Mouse (Mus musculus): ENCODE data around the gene Gle1. TPM values are rescaled to one million over a fixed set of nuclear protein-coding genes. Genes with fewer than 3 reads are reported as not detected.

Gle1 gene
- total and polyA plus RNA-seq, 2 experiments from 2014 or later = 57.4 to 62.3 TPM

DNA sequence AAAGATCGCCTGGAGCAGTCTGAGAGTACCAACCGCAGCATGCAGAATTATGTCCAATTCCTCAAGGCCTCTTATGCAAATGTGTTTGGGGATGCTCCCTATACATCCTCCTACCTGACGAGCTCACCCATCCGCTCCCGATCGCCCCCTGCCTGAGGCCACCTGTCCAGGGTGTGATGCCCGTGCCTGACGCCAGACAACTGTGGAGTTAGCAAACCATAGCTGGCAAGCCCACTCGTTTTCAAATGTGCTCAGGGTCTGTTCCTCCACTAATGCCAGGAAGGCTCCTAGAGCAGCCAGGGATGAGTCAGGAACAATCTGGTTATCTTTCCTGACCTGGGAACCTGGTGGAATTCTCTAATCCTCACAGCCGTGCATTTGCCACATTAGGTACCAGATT lies 4.7 kb upstream of the Gle1 start:
- Histone ChIP-seq H3K9ac (no peak overlapping the region), H3K27ac (ENCODE audit: low read depth, low read length) (no peak overlapping the region), H3K4me2 (ENCODE audit: low read depth) (no peak overlapping the region), H3K27me3 (ENCODE audit: insufficient read depth, low read length) (no peaks in the 10 kb centered on the region), H3K4me3 (ENCODE audit: low read depth, low read length) (no peak overlapping the region), H3K4me1 (ENCODE audit: insufficient read depth) (no peaks in the 10 kb centered on the region), H3K9me3 (ENCODE audit: low read length) (no peaks in the 10 kb centered on the region), H3K36me3 (ENCODE audit: insufficient read depth) (peaks cover 48% of the 10 kb centered on the region)
- DNase-seq (no peak), ATAC-seq (no peak)
- WGBS = 77% methylated on average over 10 of the region's 10 CpGs
- no peak for TF ChIP-seq CTCF (IDR thresholded peaks at IDR 0.05; ENCODE audit: low read depth)

DNA sequence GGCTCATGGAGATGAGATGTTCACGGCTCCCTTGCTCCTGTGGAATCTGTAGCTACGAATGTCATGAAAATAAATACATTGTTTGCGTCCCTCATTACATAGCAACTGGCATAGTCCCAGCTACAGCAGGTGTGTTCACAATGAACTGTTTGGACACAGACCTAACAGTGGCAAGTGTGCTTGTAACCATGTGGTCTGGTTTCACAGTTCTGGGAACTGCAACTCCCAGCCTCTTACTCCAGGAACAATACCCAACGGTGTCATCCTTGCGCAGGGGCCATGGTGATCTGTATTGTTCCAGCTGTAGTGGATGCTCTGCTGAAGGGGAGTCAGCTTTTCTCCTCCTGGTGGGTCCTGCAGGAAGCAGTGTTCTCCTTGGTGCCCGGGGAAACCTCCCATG lies 4.0 kb upstream of the Gle1 start:
- Histone ChIP-seq H3K4me3 (ENCODE audit: low read depth, low read length) (no peak overlapping the region), H3K36me3 (ENCODE audit: insufficient read depth) (peaks cover 42% of the 10 kb centered on the region), H3K4me1 (ENCODE audit: insufficient read depth) (peaks cover 5% of the 10 kb centered on the region), H3K4me2 (ENCODE audit: low read depth) (no peak overlapping the region), H3K27me3 (ENCODE audit: insufficient read depth, low read length) (no peaks in the 10 kb centered on the region), H3K9me3 (ENCODE audit: low read length) (no peaks in the 10 kb centered on the region), H3K27ac (ENCODE audit: low read depth, low read length) (no peak overlapping the region), H3K9ac (no peak overlapping the region)
- no peak for TF ChIP-seq CTCF (IDR thresholded peaks at IDR 0.05; ENCODE audit: low read depth)
- WGBS = 78% methylated on average over 6 of the region's 6 CpGs
- ATAC-seq (no peak), DNase-seq (no peak)

DNA sequence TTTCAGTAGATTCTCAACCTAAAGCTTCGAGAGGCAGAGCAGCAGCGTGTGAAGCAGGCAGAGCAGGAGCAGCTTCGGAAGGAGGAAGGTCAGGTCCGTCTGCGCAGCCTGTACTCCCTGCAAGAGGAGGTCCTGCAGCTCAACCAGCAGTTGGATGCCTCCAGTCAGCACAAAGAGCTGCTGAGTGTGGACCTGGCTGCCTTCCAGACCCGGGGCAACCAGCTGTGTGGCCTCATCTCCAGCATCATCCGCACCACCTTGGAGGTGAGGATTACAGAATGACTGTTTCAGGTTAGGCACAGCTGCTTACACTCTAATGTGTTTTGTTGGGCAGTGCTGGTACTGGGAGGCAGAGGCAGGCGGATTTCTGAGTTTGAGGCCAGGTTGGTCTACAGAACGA lies 4.8 kb downstream of the Gle1 start:
- TF ChIP-seq CTCF (IDR thresholded peaks at IDR 0.05; ENCODE audit: low read depth) = no peak
- H3K27me3 ChIP-seq (ENCODE audit: insufficient read depth, low read length) = no peaks in the 10 kb centered on the region
- H3K36me3 ChIP-seq (ENCODE audit: insufficient read depth) = peaks cover 75% of the 10 kb centered on the region
- H3K9me3 ChIP-seq (ENCODE audit: low read length) = no peaks in the 10 kb centered on the region
- no peak overlapping the region for H3K4me3 ChIP-seq (ENCODE audit: low read depth, low read length)
- WGBS = 89% methylated on average over 9 of the region's 9 CpGs
- DNase-seq (no peak), ATAC-seq (no peak)
- no peak overlapping the region for H3K9ac ChIP-seq
- H3K4me2 ChIP-seq (ENCODE audit: low read depth) = no peak overlapping the region
- H3K27ac ChIP-seq (ENCODE audit: low read depth, low read length) = no peak overlapping the region
- H3K4me1 ChIP-seq (ENCODE audit: insufficient read depth) = peaks cover 5% of the 10 kb centered on the region

DNA sequence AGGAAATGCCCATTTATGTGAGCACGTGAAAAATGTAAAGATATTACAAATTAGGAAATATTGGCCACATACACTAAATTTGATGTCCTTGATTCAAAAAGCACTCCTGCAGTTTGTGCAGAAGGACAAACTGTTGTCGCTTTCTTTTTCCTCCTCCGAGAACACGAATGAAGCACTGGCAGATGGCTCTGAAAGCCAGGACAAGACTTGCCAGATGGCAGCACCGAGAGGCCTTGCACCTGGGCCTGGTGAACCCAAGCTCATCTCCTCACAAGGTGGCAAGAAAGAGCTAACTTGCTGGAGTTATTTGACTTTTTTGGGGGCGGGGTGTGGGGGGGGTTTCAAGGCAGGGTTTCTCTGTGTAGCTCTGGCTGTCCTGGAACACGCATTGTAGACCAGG lies 5.6 kb downstream of the Gle1 start:
- H3K27me3 ChIP-seq (ENCODE audit: insufficient read depth, low read length) = no peaks in the 10 kb centered on the region
- WGBS = 90% methylated on average over 7 of the region's 7 CpGs
- H3K9ac ChIP-seq = no peak overlapping the region
- peaks cover 82% of the 10 kb centered on the region for H3K36me3 ChIP-seq (ENCODE audit: insufficient read depth)
- no peaks in the 10 kb centered on the region for H3K9me3 ChIP-seq (ENCODE audit: low read length)
- no peak for DNase-seq
- peaks cover 4% of the 10 kb centered on the region for H3K4me1 ChIP-seq (ENCODE audit: insufficient read depth)
- ATAC-seq = no peak
- H3K4me2 ChIP-seq (ENCODE audit: low read depth) = no peak overlapping the region
- no peak overlapping the region for H3K27ac ChIP-seq (ENCODE audit: low read depth, low read length)
- H3K4me3 ChIP-seq (ENCODE audit: low read depth, low read length) = no peak overlapping the region
- TF ChIP-seq CTCF (IDR thresholded peaks at IDR 0.05; ENCODE audit: low read depth) = no peak

DNA sequence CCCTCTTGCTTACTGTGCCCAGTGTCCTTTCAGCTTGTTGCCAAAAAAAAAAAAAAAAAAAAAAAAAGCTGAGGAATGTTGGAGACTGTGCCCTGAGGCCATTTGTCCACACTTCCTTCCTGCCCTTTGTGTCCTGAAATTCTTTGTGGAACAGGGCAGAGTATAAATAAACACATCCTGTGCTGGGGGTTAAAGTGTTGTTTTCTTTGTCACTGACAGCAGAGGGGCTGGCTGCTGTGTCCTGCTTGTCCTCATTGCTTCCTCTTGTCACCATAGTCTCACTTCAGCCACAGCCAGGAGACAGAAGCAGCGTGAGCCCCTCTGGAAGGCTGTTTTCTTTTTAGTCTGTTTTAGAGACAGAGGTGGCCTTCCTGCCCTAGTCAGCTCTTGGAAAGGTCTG lies 9.5 kb downstream of the Gle1 start:
- Histone ChIP-seq H3K4me3 (ENCODE audit: low read depth, low read length) (no peak overlapping the region), H3K27ac (ENCODE audit: low read depth, low read length) (no peak overlapping the region), H3K36me3 (ENCODE audit: insufficient read depth) (peaks cover 92% of the 10 kb centered on the region), H3K4me2 (ENCODE audit: low read depth) (no peak overlapping the region), H3K9ac (no peak overlapping the region), H3K27me3 (ENCODE audit: insufficient read depth, low read length) (no peaks in the 10 kb centered on the region), H3K4me1 (ENCODE audit: insufficient read depth) (no peaks in the 10 kb centered on the region), H3K9me3 (ENCODE audit: low read length) (no peaks in the 10 kb centered on the region)
- no peak for DNase-seq
- WGBS = 85% methylated on average over 1 of the region's 1 CpGs
- no peak for TF ChIP-seq CTCF (IDR thresholded peaks at IDR 0.05; ENCODE audit: low read depth)
- no peak for ATAC-seq

DNA sequence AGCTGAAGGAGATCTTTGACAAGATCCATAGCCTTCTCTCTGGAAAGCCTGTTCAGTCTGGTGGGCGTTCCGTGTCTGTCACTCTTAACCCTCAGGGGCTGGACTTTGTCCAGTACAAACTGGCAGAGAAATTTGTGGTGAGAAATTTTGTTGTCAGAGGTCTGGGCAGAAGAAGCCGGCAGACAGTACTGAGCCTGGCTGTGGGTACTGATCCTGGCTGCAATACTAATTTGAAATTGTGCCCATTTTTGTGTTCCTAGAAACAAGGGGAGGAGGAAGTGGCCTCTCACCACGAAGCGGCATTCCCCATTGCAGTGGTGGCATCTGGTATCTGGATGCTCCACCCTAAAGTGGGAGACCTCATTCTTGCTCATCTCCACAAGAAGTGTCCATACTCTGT lies 13.7 kb downstream of the Gle1 start:
- no peak for DNase-seq
- peaks cover 87% of the 10 kb centered on the region for H3K36me3 ChIP-seq (ENCODE audit: insufficient read depth)
- no peak overlapping the region for H3K4me3 ChIP-seq (ENCODE audit: low read depth, low read length)
- no peaks in the 10 kb centered on the region for H3K27me3 ChIP-seq (ENCODE audit: insufficient read depth, low read length)
- WGBS = 89% methylated on average over 5 of the region's 5 CpGs
- H3K9me3 ChIP-seq (ENCODE audit: low read length) = no peaks in the 10 kb centered on the region
- H3K27ac ChIP-seq (ENCODE audit: low read depth, low read length) = no peak overlapping the region
- no peak for ATAC-seq
- no peak for TF ChIP-seq CTCF (IDR thresholded peaks at IDR 0.05; ENCODE audit: low read depth)
- no peak overlapping the region for H3K9ac ChIP-seq
- H3K4me2 ChIP-seq (ENCODE audit: low read depth) = no peak overlapping the region
- no peaks in the 10 kb centered on the region for H3K4me1 ChIP-seq (ENCODE audit: insufficient read depth)

DNA sequence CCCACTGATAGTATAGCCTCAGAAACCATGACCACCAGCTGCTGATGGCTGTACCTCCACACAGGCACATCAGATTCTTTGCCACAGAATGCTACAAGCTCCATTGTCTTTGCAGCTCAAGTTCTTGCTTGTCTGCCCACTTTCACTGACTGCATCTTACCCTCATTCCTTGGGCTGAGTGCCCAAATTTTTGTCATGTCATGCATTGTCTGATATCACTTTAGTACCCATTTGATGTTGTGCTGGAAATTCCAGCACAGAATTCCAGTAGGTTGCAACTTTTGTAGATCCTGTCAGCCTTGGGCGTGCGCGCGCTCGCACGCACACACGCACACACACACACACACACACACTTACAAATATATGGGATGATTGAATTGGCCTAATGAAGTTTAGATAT lies 26.0 kb downstream of the Gle1 start:
- no peaks in the 10 kb centered on the region for H3K9me3 ChIP-seq (ENCODE audit: low read length)
- H3K4me2 ChIP-seq (ENCODE audit: low read depth) = no peak overlapping the region
- H3K27me3 ChIP-seq (ENCODE audit: insufficient read depth, low read length) = no peaks in the 10 kb centered on the region
- no peak overlapping the region for H3K9ac ChIP-seq
- WGBS = 97% methylated on average over 7 of the region's 7 CpGs
- DNase-seq (no peak), ATAC-seq (no peak)
- no peak overlapping the region for H3K4me3 ChIP-seq (ENCODE audit: low read depth, low read length)
- H3K36me3 ChIP-seq (ENCODE audit: insufficient read depth) = peaks cover 39% of the 10 kb centered on the region
- no peak for TF ChIP-seq CTCF (IDR thresholded peaks at IDR 0.05; ENCODE audit: low read depth)
- peaks cover 6% of the 10 kb centered on the region for H3K4me1 ChIP-seq (ENCODE audit: insufficient read depth)
- H3K27ac ChIP-seq (ENCODE audit: low read depth, low read length) = no peak overlapping the region

Data from forebrain, postnatal 0 days (tissue).